20 mouse cellular contexts compared by ENCODE assay signal in genomic region chr13:39979294-39980061, GRCm38 (mm10).
A peak's percentile ranks its signal among the peaks of the same experiment; 100 is the strongest.
DNase-seq lines count a peak whose midpoint lies in the region; ATAC-seq and TF ChIP-seq lines count a peak whose summit lies in the region.
"Had no signal": no experiment of that assay in that cellular context is flagged by ENCODE, and none has a peak within 500 bp of the region (broad histone marks: within the 10 kb centered on the region; RNA-seq: fewer than 3 reads in every experiment).

No protein-coding gene starts in this region.

- TF ChIP-seq POLR2A in CH12.LX (IDR thresholded peaks at IDR 0.05; ENCODE audit: low read depth, low read length) = no peak

- H3K27me3 ChIP-seq in hindbrain, embryonic 15.5 days = no peaks in the 10 kb centered on the region
- H3K27me3 ChIP-seq in hindbrain, embryonic 16.5 days (replicated peaks; ENCODE audit: control insufficient read depth, insufficient read depth, low read length) = no peaks in the 10 kb centered on the region
- H3K27me3 ChIP-seq in CH12.LX (replicated peaks) = no peaks in the 10 kb centered on the region
- H3K27me3 ChIP-seq in embryonic facial prominence, embryonic 12.5 days = 0 out of 2 replicates have a peak, but pooled peaks cover 10% of the 10 kb centered on the region
- H3K27me3 ChIP-seq in limb, embryonic 12.5 days = peaks cover 4% of the 10 kb centered on the region
- H3K27me3 ChIP-seq: heart, embryonic 13.5 days; megakaryocyte, embryonic 14.5 days had no signal

- DNase-seq in CH12.LX (ENCODE audit: extremely low read depth) = peak; percentile 24
- DNase-seq in frontal cortex, postnatal 25 days (ENCODE audit: low spot score in 2 of 2) = no peak
- DNase-seq in kidney, postnatal 10 days = no peak
- DNase-seq: adrenal gland, postnatal 10 days; B cell, adult 2 months; cerebellum, adult 18-20 months; forebrain, postnatal 0 days; heart, adult 11 months; heart, postnatal 36 days; kidney, adult 2 months; layer of hippocampus, postnatal 36 days; left cerebral cortex, postnatal 4 days; lung, postnatal 14 days; right cerebral cortex, adult 18-20 months had no signal

- 59% methylated on average over 18 of the region's 18 CpGs for WGBS in hindbrain, embryonic 15.5 days
- WGBS in hindbrain, embryonic 16.5 days = 59% methylated on average over 18 of the region's 18 CpGs
- WGBS in embryonic facial prominence, embryonic 12.5 days = 42% methylated on average over 18 of the region's 18 CpGs
- WGBS in limb, embryonic 12.5 days = 22% methylated on average over 18 of the region's 18 CpGs

- TF ChIP-seq EP300 in CH12.LX (IDR thresholded peaks at IDR 0.05; ENCODE audit: low read length) = no peak

- TF ChIP-seq CTCF in CH12.LX (conservative IDR thresholded peaks at IDR 0.05 in 1 of 2, IDR thresholded peaks at IDR 0.05 in 1 of 2; ENCODE audit: low read depth in 2 of 2, low read length in 2 of 2) = no peak

- H3K4me3 ChIP-seq in hindbrain, embryonic 15.5 days = no peak overlapping the region
- no peak overlapping the region for H3K4me3 ChIP-seq in hindbrain, embryonic 16.5 days (ENCODE audit: low read length)
- H3K4me3 ChIP-seq in CH12.LX (replicated peaks in 1 of 3; ENCODE audit: low read depth in 2 of 3, low read length in 2 of 3, poor library complexity in 1 of 3) = no peak overlapping the region
- no peak overlapping the region for H3K4me3 ChIP-seq in embryonic facial prominence, embryonic 12.5 days
- H3K4me3 ChIP-seq in limb, embryonic 12.5 days (replicated peaks) = no peak overlapping the region
- H3K4me3 ChIP-seq: heart, embryonic 13.5 days; megakaryocyte, embryonic 14.5 days had no signal

- H3K9me3 ChIP-seq in hindbrain, embryonic 15.5 days = no peaks in the 10 kb centered on the region
- no peaks in the 10 kb centered on the region for H3K9me3 ChIP-seq in hindbrain, embryonic 16.5 days (ENCODE audit: control insufficient read depth, low read length)
- H3K9me3 ChIP-seq in CH12.LX (replicated peaks; ENCODE audit: low read length) = no peaks in the 10 kb centered on the region
- H3K9me3 ChIP-seq in embryonic facial prominence, embryonic 12.5 days = no peaks in the 10 kb centered on the region
- H3K9me3 ChIP-seq in limb, embryonic 12.5 days = no peaks in the 10 kb centered on the region
- H3K9me3 ChIP-seq: heart, embryonic 13.5 days had no signal

- in situ Hi-C loops in CH12.LX (cut with MboI; ENCODE audit: low pct_ligation_motif_present, low pct_unique_long_range_greater_than_20kb, low sequenced_read_pairs) = no loop called here

- H3K9ac ChIP-seq in hindbrain, embryonic 15.5 days = no peak overlapping the region
- H3K9ac ChIP-seq in hindbrain, embryonic 16.5 days (ENCODE audit: low read depth, low read length) = no peak overlapping the region
- no peak overlapping the region for H3K9ac ChIP-seq in CH12.LX (ENCODE audit: insufficient read depth, low read depth)
- H3K9ac ChIP-seq in embryonic facial prominence, embryonic 12.5 days = no peak overlapping the region
- no peak overlapping the region for H3K9ac ChIP-seq in limb, embryonic 12.5 days (replicated peaks)
- H3K9ac ChIP-seq: forebrain, postnatal 0 days; heart, embryonic 13.5 days had no signal

- H3K36me3 ChIP-seq in hindbrain, embryonic 15.5 days = no peaks in the 10 kb centered on the region
- H3K36me3 ChIP-seq in hindbrain, embryonic 16.5 days (ENCODE audit: control insufficient read depth, insufficient read depth, low read length) = no peaks in the 10 kb centered on the region
- H3K36me3 ChIP-seq in CH12.LX (replicated peaks in 1 of 2; ENCODE audit: control insufficient read depth in 1 of 2, insufficient read depth in 1 of 2, low read length in 1 of 2) = no peaks in the 10 kb centered on the region
- H3K36me3 ChIP-seq in embryonic facial prominence, embryonic 12.5 days = no peaks in the 10 kb centered on the region
- no peaks in the 10 kb centered on the region for H3K36me3 ChIP-seq in limb, embryonic 12.5 days
- H3K36me3 ChIP-seq: heart, embryonic 13.5 days had no signal

- no peak overlapping the region for H3K27ac ChIP-seq in hindbrain, embryonic 15.5 days (replicated peaks)
- H3K27ac ChIP-seq in hindbrain, embryonic 16.5 days (ENCODE audit: low read depth, low read length) = no peak overlapping the region
- no peak overlapping the region for H3K27ac ChIP-seq in CH12.LX (ENCODE audit: insufficient read depth, low read depth)
- H3K27ac ChIP-seq in embryonic facial prominence, embryonic 12.5 days = no peak overlapping the region
- 0 out of 2 replicates have a peak overlapping the region, but pooled peaks have one; percentile 41 for H3K27ac ChIP-seq in limb, embryonic 12.5 days
- H3K27ac ChIP-seq: heart, embryonic 13.5 days had no signal

- dilution Hi-C loops in CH12.LX (cut with MboI; ENCODE audit: extremely low pct_ligation_motif_present, extremely low pct_unique_long_range_greater_than_20kb, low sequenced_read_pairs) = no loop called here

- no peak for TF ChIP-seq RAD21 in CH12.LX (IDR thresholded peaks at IDR 0.05; ENCODE audit: low read depth, low read length)

- 0 out of 2 replicates have a peak, but pooled peaks cover 4% of the 10 kb centered on the region for H3K4me1 ChIP-seq in hindbrain, embryonic 15.5 days (replicated peaks)
- H3K4me1 ChIP-seq in hindbrain, embryonic 16.5 days (ENCODE audit: control insufficient read depth, insufficient read depth, low read depth, low read length) = no peaks in the 10 kb centered on the region
- peaks cover 0 to 3% of the 10 kb centered on the region in 2 experiments; a peak in 1 of 4 replicates for H3K4me1 ChIP-seq in CH12.LX (ENCODE audit: control insufficient read depth in 1 of 2, insufficient read depth in 2 of 2)
- no peaks in the 10 kb centered on the region; the same call in 1 of the 2 replicates for H3K4me1 ChIP-seq in embryonic facial prominence, embryonic 12.5 days
- H3K4me1 ChIP-seq in limb, embryonic 12.5 days (replicated peaks) = peaks cover 16% of the 10 kb centered on the region
- H3K4me1 ChIP-seq: heart, embryonic 13.5 days; megakaryocyte, embryonic 14.5 days had no signal

- no peaks in the 10 kb centered on the region for H3K79me2 ChIP-seq in CH12.LX (replicated peaks; ENCODE audit: control insufficient read depth, extremely low read depth, insufficient read depth, poor library complexity, severe bottlenecking)

- H3K4me2 ChIP-seq in hindbrain, embryonic 15.5 days = peak overlapping the region; percentile 26
- H3K4me2 ChIP-seq in hindbrain, embryonic 16.5 days (ENCODE audit: low read length) = no peak overlapping the region
- no peak overlapping the region for H3K4me2 ChIP-seq in CH12.LX (ENCODE audit: insufficient read depth, low read depth, poor library complexity, severe bottlenecking)
- 0 out of 2 replicates have a peak overlapping the region, but pooled peaks have one; percentile 4 for H3K4me2 ChIP-seq in embryonic facial prominence, embryonic 12.5 days (replicated peaks)
- peak overlapping the region; percentile 40 for H3K4me2 ChIP-seq in limb, embryonic 12.5 days
- H3K4me2 ChIP-seq: heart, embryonic 13.5 days had no signal

- ATAC-seq in hindbrain, embryonic 15.5 days (ENCODE audit: low FRiP score, low read depth) = no peak
- no peak for ATAC-seq in hindbrain, embryonic 16.5 days
- ATAC-seq in embryonic facial prominence, embryonic 12.5 days (ENCODE audit: insufficient number of reproducible peaks, insufficient read depth, low FRiP score, low TSS enrichment) = no peak
- ATAC-seq in limb, embryonic 12.5 days (ENCODE audit: insufficient number of reproducible peaks, insufficient read depth, low FRiP score, low TSS enrichment, low read depth) = peak; percentile 79
- ATAC-seq: forebrain, postnatal 0 days had no signal

TF ChIP-seq in CH12.LX, 34 proteins besides CTCF, POLR2A, EP300 and RAD21:
- TF ChIP-seq ZNF384 (IDR thresholded peaks at IDR 0.05; ENCODE audit: low read depth, low read length) (no peak), PAX5 (IDR thresholded peaks at IDR 0.05; ENCODE audit: low read length) (no peak), MAZ (IDR thresholded peaks at IDR 0.05; ENCODE audit: low read depth, low read length) (no peak)

Comparison
In these comparisons a context has a peak if more than half of its experiments do, and no peak if none do; other contexts are left out.
1. H3K4me2 ChIP-seq: peak in hindbrain, embryonic 15.5 days (single experiment), embryonic facial prominence, embryonic 12.5 days (single experiment) and limb, embryonic 12.5 days (single experiment); none in hindbrain, embryonic 16.5 days (single experiment) and CH12.LX (single experiment).